Mouse (Mus musculus): ENCODE measurements around the gene Hmg20a.

Gene Hmg20a
- long read RNA-seq, experiment 1, partial matches to known transcripts: 11 of 22 reads
- long read RNA-seq, experiment 1, other reads (novel, unspliced or antisense): 2 of 22 reads
- long read RNA-seq, experiment 2, transcript Hmg20a-205 (9 exons, 1,700 nt): major isoform, 7 of 27 reads
- long read RNA-seq, experiment 2, partial matches to known transcripts: 2 of 27 reads
- long read RNA-seq, experiment 2, other reads (novel, unspliced or antisense): 12 of 27 reads

- intact Hi-C loops (cut with DNase I): loop anchor here (1.0 to 10.0 kb wide), 4 partner anchors 53 to 151 kb away; no protein-coding TSS in a partner anchor
Measured at GRCm38 (mm10) chr9:56417948-56418737, at the start of gene Hmg20a, which contains the start of gene Peak1. TSS of gene Hmg20a (plus strand) at chr9:56418609. TSS of gene Peak1 (minus strand) at chr9:56418067.

- intact Hi-C loops (cut with DNase I): loop anchor here (10.0 kb wide), 1 partner anchor 46 kb away; the partner anchor contains the start of genes Hmg20a and Peak1
Measured at GRCm38 (mm10) chr9:56368814-56369213, 49.6 kb upstream of the Hmg20a start.

GRCm38 (mm10) chr9:56370710-56371109 is 47.7 kb upstream of the Hmg20a start:
- intact Hi-C loops (cut with DNase I): no loop called here

- intact Hi-C loops (cut with DNase I): no loop called here
Measured at GRCm38 (mm10) chr9:56374401-56374800, 44.0 kb upstream of the Hmg20a start.

- intact Hi-C loops (cut with DNase I): no loop called here
Measured at GRCm38 (mm10) chr9:56382786-56383185, 35.6 kb upstream of the Hmg20a start.

GRCm38 (mm10) chr9:56392857-56393256 is 25.6 kb upstream of the Hmg20a start:
- intact Hi-C loops (cut with DNase I): no loop called here

- intact Hi-C loops (cut with DNase I): no loop called here
Measured at GRCm38 (mm10) chr9:56396306-56396705, 22.1 kb upstream of the Hmg20a start.

- intact Hi-C loops (cut with DNase I): no loop called here
Measured at GRCm38 (mm10) chr9:56404619-56405018, 13.8 kb upstream of the Hmg20a start.

- intact Hi-C loops (cut with DNase I): loop anchor here (10.0 kb wide), 1 partner anchor 45 kb away; no protein-coding TSS in a partner anchor
Measured at GRCm38 (mm10) chr9:56409928-56410327, 8.5 kb upstream of the Hmg20a start.

- intact Hi-C loops (cut with DNase I): loop anchor here (10.0 kb wide), 1 partner anchor 48 kb away; no protein-coding TSS in a partner anchor
Measured at GRCm38 (mm10) chr9:56412716-56413115, 5.7 kb upstream of the Hmg20a start.

GRCm38 (mm10) chr9:56414322-56414721 is 4.1 kb upstream of the Hmg20a start:
- intact Hi-C loops (cut with DNase I): loop anchor here (10.0 kb wide), 1 partner anchor 50 kb away; no protein-coding TSS in a partner anchor

- intact Hi-C loops (cut with DNase I): loop anchor here (5.0 to 10.0 kb wide), 3 partner anchors 51 to 148 kb away; no protein-coding TSS in a partner anchor
Measured at GRCm38 (mm10) chr9:56415393-56415792, 3.0 kb upstream of the Hmg20a start.

- intact Hi-C loops (cut with DNase I): loop anchor here (5.0 to 10.0 kb wide), 3 partner anchors 51 to 149 kb away; no protein-coding TSS in a partner anchor
Measured at GRCm38 (mm10) chr9:56415935-56416607, 2.3 kb upstream of the Hmg20a start.

GRCm38 (mm10) chr9:56417415-56417947 is 928 bp upstream of the Hmg20a start:
- intact Hi-C loops (cut with DNase I): loop anchor here (1.0 to 10.0 kb wide), 4 partner anchors 53 to 150 kb away; no protein-coding TSS in a partner anchor

- intact Hi-C loops (cut with DNase I): loop anchor here (5.0 to 10.0 kb wide), 3 partner anchors 54 to 151 kb away; no protein-coding TSS in a partner anchor
Measured at GRCm38 (mm10) chr9:56418738-56419239, 380 bp downstream of the Hmg20a start.

- intact Hi-C loops (cut with DNase I): loop anchor here (5.0 kb wide), 1 partner anchor 37 kb away; no protein-coding TSS in a partner anchor
Measured at GRCm38 (mm10) chr9:56420236-56420635, 1.8 kb downstream of the Hmg20a start.

GRCm38 (mm10) chr9:56420892-56421601 is 2.6 kb downstream of the Hmg20a start:
- intact Hi-C loops (cut with DNase I): loop anchor here (5.0 kb wide), 1 partner anchor 36 kb away; no protein-coding TSS in a partner anchor

- intact Hi-C loops (cut with DNase I): loop anchor here (5.0 kb wide), 1 partner anchor 35 kb away; no protein-coding TSS in a partner anchor
Measured at GRCm38 (mm10) chr9:56421991-56422390, 3.6 kb downstream of the Hmg20a start.

GRCm38 (mm10) chr9:56424861-56425260 is 6.5 kb downstream of the Hmg20a start:
- intact Hi-C loops (cut with DNase I): loop anchor here (5.0 kb wide), 1 partner anchor 32 kb away; no protein-coding TSS in a partner anchor

All from adrenal gland (tissue).